Mouse (Mus musculus): Measurements from ENCODE around the gene Slbp. TPM values are rescaled to one million over a fixed set of nuclear protein-coding genes. Genes with fewer than 3 reads are reported as not detected.

Slbp gene
- polyA plus RNA-seq, 1 experiment from 2014 or later = 228 TPM

- Histone ChIP-seq H3K36me3 (peaks cover 17% of the 10 kb centered on the region), H3K4me3 (replicated peaks) (no peak overlapping the region), H3K27me3 (replicated peaks) (no peaks in the 10 kb centered on the region), H3K9me3 (no peaks in the 10 kb centered on the region), H3K4me2 (replicated peaks) (no peak overlapping the region), H3K27ac (no peak overlapping the region), H3K9ac (no peak overlapping the region), H3K4me1 (replicated peaks) (no peaks in the 10 kb centered on the region)
- ATAC-seq = no peak
- WGBS = 89% methylated on average over 6 of the region's 6 CpGs
Measured at GRCm38 (mm10) chr5:33614391-33614790, 38.0 kb downstream of the Slbp start.

GRCm38 (mm10) chr5:33611795-33612194 is 40.6 kb downstream of the Slbp start:
- no peak for ATAC-seq
- Histone ChIP-seq H3K4me1 (replicated peaks) (no peaks in the 10 kb centered on the region), H3K4me2 (replicated peaks) (no peak overlapping the region), H3K36me3 (peaks cover 31% of the 10 kb centered on the region), H3K27ac (no peak overlapping the region), H3K4me3 (replicated peaks) (no peak overlapping the region), H3K27me3 (replicated peaks) (no peaks in the 10 kb centered on the region), H3K9ac (no peak overlapping the region), H3K9me3 (no peaks in the 10 kb centered on the region)
- WGBS = 84% methylated on average over 1 of the region's 1 CpGs

GRCm38 (mm10) chr5:33609226-33609625 is 43.1 kb downstream of the Slbp start:
- ATAC-seq = no peak
- 93% methylated on average over 1 of the region's 1 CpGs for WGBS
- no peak overlapping the region for H3K9ac ChIP-seq
- no peaks in the 10 kb centered on the region for H3K4me1 ChIP-seq (replicated peaks)
- H3K27ac ChIP-seq = no peak overlapping the region
- H3K4me3 ChIP-seq (replicated peaks) = no peak overlapping the region
- peaks cover 27% of the 10 kb centered on the region for H3K36me3 ChIP-seq
- no peaks in the 10 kb centered on the region for H3K9me3 ChIP-seq
- H3K27me3 ChIP-seq (replicated peaks) = no peaks in the 10 kb centered on the region
- no peak overlapping the region for H3K4me2 ChIP-seq (replicated peaks)

- no peak overlapping the region for H3K27ac ChIP-seq
- no peaks in the 10 kb centered on the region for H3K27me3 ChIP-seq (replicated peaks)
- 94% methylated on average over 15 of the region's 15 CpGs for WGBS
- no peak overlapping the region for H3K4me3 ChIP-seq (replicated peaks)
- no peak for ATAC-seq
- H3K36me3 ChIP-seq = peaks cover 23% of the 10 kb centered on the region
- H3K9ac ChIP-seq = no peak overlapping the region
- H3K9me3 ChIP-seq = no peaks in the 10 kb centered on the region
- H3K4me1 ChIP-seq (replicated peaks) = no peaks in the 10 kb centered on the region
- no peak overlapping the region for H3K4me2 ChIP-seq (replicated peaks)
Measured at GRCm38 (mm10) chr5:33607434-33607833, 44.9 kb downstream of the Slbp start.

GRCm38 (mm10) chr5:33606631-33607030 is 45.7 kb downstream of the Slbp start:
- Histone ChIP-seq H3K36me3 (peaks cover 18% of the 10 kb centered on the region), H3K9ac (no peak overlapping the region), H3K4me1 (replicated peaks) (no peaks in the 10 kb centered on the region), H3K4me2 (replicated peaks) (no peak overlapping the region), H3K9me3 (no peaks in the 10 kb centered on the region), H3K4me3 (replicated peaks) (no peak overlapping the region), H3K27ac (no peak overlapping the region), H3K27me3 (replicated peaks) (no peaks in the 10 kb centered on the region)
- ATAC-seq = no peak
- 82% methylated on average over 7 of the region's 7 CpGs for WGBS

- WGBS = 80% methylated on average over 5 of the region's 5 CpGs
- no peaks in the 10 kb centered on the region for H3K4me1 ChIP-seq (replicated peaks)
- H3K4me2 ChIP-seq (replicated peaks) = no peak overlapping the region
- H3K4me3 ChIP-seq (replicated peaks) = no peak overlapping the region
- H3K9me3 ChIP-seq = no peaks in the 10 kb centered on the region
- no peak overlapping the region for H3K9ac ChIP-seq
- no peaks in the 10 kb centered on the region for H3K27me3 ChIP-seq (replicated peaks)
- ATAC-seq = no peak
- no peak overlapping the region for H3K27ac ChIP-seq
- H3K36me3 ChIP-seq = peaks cover 18% of the 10 kb centered on the region
Measured at GRCm38 (mm10) chr5:33605314-33605713, 47.1 kb downstream of the Slbp start.

- Histone ChIP-seq H3K9me3 (no peaks in the 10 kb centered on the region), H3K27ac (no peak overlapping the region), H3K36me3 (no peaks in the 10 kb centered on the region), H3K4me2 (replicated peaks) (no peak overlapping the region), H3K27me3 (replicated peaks) (no peaks in the 10 kb centered on the region), H3K4me3 (replicated peaks) (no peak overlapping the region), H3K9ac (no peak overlapping the region), H3K4me1 (replicated peaks) (no peaks in the 10 kb centered on the region)
- WGBS = 27% methylated on average over 2 of the region's 2 CpGs
- ATAC-seq = no peak
Measured at GRCm38 (mm10) chr5:33593620-33594019, 58.8 kb downstream of the Slbp start.

- ATAC-seq = no peak
Measured at GRCm38 (mm10) chr5:33589221-33589888, 63.0 kb downstream of the Slbp start.

GRCm38 (mm10) chr5:33588066-33588465 is 64.3 kb downstream of the Slbp start:
- Histone ChIP-seq H3K27ac (no peak overlapping the region), H3K4me1 (replicated peaks) (no peaks in the 10 kb centered on the region), H3K4me2 (replicated peaks) (no peak overlapping the region), H3K36me3 (no peaks in the 10 kb centered on the region), H3K4me3 (replicated peaks) (no peak overlapping the region), H3K9me3 (no peaks in the 10 kb centered on the region), H3K9ac (no peak overlapping the region), H3K27me3 (replicated peaks) (no peaks in the 10 kb centered on the region)
- ATAC-seq = no peak
- 63% methylated on average over 3 of the region's 3 CpGs for WGBS

More at GRCm38 (mm10) chr5:33589221-33589888, 63.0 kb downstream of the Slbp start:
- Histone ChIP-seq H3K9ac (no peak overlapping the region), H3K4me3 (replicated peaks) (no peak overlapping the region), H3K9me3 (no peaks in the 10 kb centered on the region), H3K27me3 (replicated peaks) (no peaks in the 10 kb centered on the region), H3K4me1 (replicated peaks) (no peaks in the 10 kb centered on the region), H3K27ac (no peak overlapping the region), H3K36me3 (no peaks in the 10 kb centered on the region), H3K4me2 (replicated peaks) (no peak overlapping the region)
- WGBS = 70% methylated on average over 5 of the region's 5 CpGs

GRCm38 (mm10) chr5:33587498-33588058 is 64.8 kb downstream of the Slbp start:
- Histone ChIP-seq H3K27ac (no peak overlapping the region), H3K27me3 (replicated peaks) (no peaks in the 10 kb centered on the region), H3K4me1 (replicated peaks) (no peaks in the 10 kb centered on the region), H3K9me3 (no peaks in the 10 kb centered on the region), H3K4me3 (replicated peaks) (no peak overlapping the region), H3K9ac (no peak overlapping the region), H3K36me3 (no peaks in the 10 kb centered on the region), H3K4me2 (replicated peaks) (no peak overlapping the region)
- 68% methylated on average over 18 of the region's 18 CpGs for WGBS
- ATAC-seq = no peak

Other genes with a start within 250 kb of the Slbp start
- not detected in 2 replicates for gene Nkx1-1, start 218.6 kb downstream of the Slbp start, polyA plus RNA-seq (2015; fragmentation: Nextera tagmentation; extraction: Ambion mirVana)
- gene Fam53a, start 22.9 kb downstream of the Slbp start, polyA plus RNA-seq (2015; fragmentation: Nextera tagmentation; extraction: Ambion mirVana) = 51.7 and 52.7 TPM in 2 replicates
- 0.26 and 0.30 TPM in 2 replicates for gene Gm9903, start 22.6 kb downstream of the Slbp start, polyA plus RNA-seq (2015; fragmentation: Nextera tagmentation; extraction: Ambion mirVana)
- 148 and 172 TPM in 2 replicates for gene Tacc3, start 5.6 kb upstream of the Slbp start, polyA plus RNA-seq (2015; fragmentation: Nextera tagmentation; extraction: Ambion mirVana)
- 31.8 and 33.1 TPM in 2 replicates for gene Tmem129, start 5.8 kb upstream of the Slbp start, polyA plus RNA-seq (2015; fragmentation: Nextera tagmentation; extraction: Ambion mirVana)
- 11.4 and 11.6 TPM in 2 replicates for gene Fgfr3, start 69.1 kb upstream of the Slbp start, polyA plus RNA-seq (2015; fragmentation: Nextera tagmentation; extraction: Ambion mirVana)
- 42.5 and 49.5 TPM in 2 replicates for gene Letm1, start 130.2 kb upstream of the Slbp start, polyA plus RNA-seq (2015; fragmentation: Nextera tagmentation; extraction: Ambion mirVana)
- gene Nsd2, start 168.2 kb upstream of the Slbp start, polyA plus RNA-seq (2015; fragmentation: Nextera tagmentation; extraction: Ambion mirVana) = 38.8 and 41.3 TPM in 2 replicates